In the genomic region with DNA sequence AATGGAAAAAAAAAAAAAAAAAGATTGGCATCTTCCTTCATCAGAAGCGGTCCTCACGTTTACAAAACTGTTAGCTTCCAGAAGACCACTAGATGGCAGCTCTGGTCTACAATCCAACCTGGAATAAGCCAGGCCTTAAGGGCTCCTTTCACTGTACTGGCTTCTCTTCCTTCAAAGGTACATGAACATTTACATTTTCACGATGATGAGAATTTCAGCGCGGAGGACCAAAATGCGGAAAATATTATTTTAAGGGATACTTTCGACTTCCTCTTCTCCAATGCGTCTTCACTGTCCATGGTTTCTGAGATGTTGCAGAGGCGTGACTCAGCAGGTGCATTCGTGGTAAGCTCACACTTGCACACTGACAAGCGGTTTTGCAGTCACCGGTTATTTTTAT, we compare ENCODE assay signal across 9 mouse cellular contexts.
A peak's percentile ranks its signal among the peaks of the same experiment; 100 is the strongest.
DNase-seq lines count a peak whose midpoint lies in the region; ATAC-seq lines count a peak whose summit lies in the region.
"Had no signal": no experiment of that assay in that cellular context is flagged by ENCODE, and none has a peak within 500 bp of the region (broad histone marks: within the 10 kb centered on the region; RNA-seq: fewer than 3 reads in every experiment).

No protein-coding gene starts in this region.

- no peak overlapping the region for H3K9ac ChIP-seq in limb, embryonic 11.5 days (ENCODE audit: low read length)
- no peak overlapping the region for H3K9ac ChIP-seq in forebrain, embryonic 12.5 days
- no peak overlapping the region for H3K9ac ChIP-seq in intestine, embryonic 15.5 days

- no peak overlapping the region for H3K27ac ChIP-seq in limb, embryonic 11.5 days (replicated peaks; ENCODE audit: low read depth, low read length)
- H3K27ac ChIP-seq in limb, embryonic 10.5 days = no peak overlapping the region
- H3K27ac ChIP-seq in forebrain, embryonic 12.5 days = no peak overlapping the region
- H3K27ac ChIP-seq in intestine, embryonic 15.5 days = no peak overlapping the region
- H3K27ac ChIP-seq: macrophage had no signal

- no peak overlapping the region for H3K4me3 ChIP-seq in limb, embryonic 11.5 days (ENCODE audit: low read depth, low read length)
- no peak overlapping the region for H3K4me3 ChIP-seq in limb, embryonic 10.5 days
- no peak overlapping the region for H3K4me3 ChIP-seq in forebrain, embryonic 12.5 days (replicated peaks)
- H3K4me3 ChIP-seq in intestine, embryonic 15.5 days (replicated peaks) = no peak overlapping the region

- H3K4me2 ChIP-seq in limb, embryonic 11.5 days (ENCODE audit: low read depth, severe bottlenecking) = no peak overlapping the region
- no peak overlapping the region for H3K4me2 ChIP-seq in forebrain, embryonic 12.5 days
- no peak overlapping the region for H3K4me2 ChIP-seq in intestine, embryonic 15.5 days (replicated peaks)

- no peaks in the 10 kb centered on the region for H3K27me3 ChIP-seq in limb, embryonic 11.5 days (ENCODE audit: control insufficient read depth, insufficient read depth, low read length)
- no peaks in the 10 kb centered on the region for H3K27me3 ChIP-seq in limb, embryonic 10.5 days (ENCODE audit: low read depth, poor library complexity, severe bottlenecking)
- no peaks in the 10 kb centered on the region for H3K27me3 ChIP-seq in forebrain, embryonic 12.5 days
- no peaks in the 10 kb centered on the region for H3K27me3 ChIP-seq in intestine, embryonic 15.5 days (replicated peaks)

- no peaks in the 10 kb centered on the region for H3K9me3 ChIP-seq in limb, embryonic 11.5 days (ENCODE audit: control insufficient read depth, low read length)
- no peaks in the 10 kb centered on the region for H3K9me3 ChIP-seq in limb, embryonic 10.5 days (replicated peaks)
- H3K9me3 ChIP-seq in forebrain, embryonic 12.5 days = no peaks in the 10 kb centered on the region
- H3K9me3 ChIP-seq in intestine, embryonic 15.5 days = no peaks in the 10 kb centered on the region

- no peak for ATAC-seq in limb, embryonic 11.5 days (ENCODE audit: insufficient number of reproducible peaks, low FRiP score, low TSS enrichment, low read depth)
- peak; percentile 84 for ATAC-seq in forebrain, embryonic 12.5 days (ENCODE audit: low FRiP score)
- ATAC-seq in intestine, embryonic 15.5 days = peak; percentile 62; the same call in 1 of the 2 replicates

- peak; percentile 44 for DNase-seq in limb, embryonic 11.5 days (ENCODE audit: low spot score)
- DNase-seq in limb, embryonic 10.5 days (ENCODE audit: low spot score) = no peak
- DNase-seq in c-Kit-positive CD71-negative TER-119-negative erythroid progenitor cells, embryonic 14.5 days (ENCODE audit: low read depth) = peak; percentile 34
- DNase-seq in left cerebral cortex, postnatal 4 days = peak; percentile 31
- DNase-seq in naive thymus-derived CD4-positive, alpha-beta T cell, adult 2 months (ENCODE audit: low read depth) = peak; percentile 70
- DNase-seq in gastrocnemius, adult 8-10 months (ENCODE audit: low spot score in 2 of 2) = no peak

- no peaks in the 10 kb centered on the region for H3K36me3 ChIP-seq in limb, embryonic 11.5 days (ENCODE audit: control insufficient read depth, insufficient read depth, low read length)
- H3K36me3 ChIP-seq in limb, embryonic 10.5 days = peaks cover 39% of the 10 kb centered on the region
- H3K36me3 ChIP-seq in forebrain, embryonic 12.5 days (replicated peaks) = no peaks in the 10 kb centered on the region
- H3K36me3 ChIP-seq in intestine, embryonic 15.5 days = no peaks in the 10 kb centered on the region

- WGBS in limb, embryonic 11.5 days = 46% methylated on average over 12 of the region's 12 CpGs
- WGBS in limb, embryonic 10.5 days = 44% methylated on average over 12 of the region's 12 CpGs
- WGBS in forebrain, embryonic 12.5 days = 38% methylated on average over 12 of the region's 12 CpGs
- 40% methylated on average over 12 of the region's 12 CpGs for WGBS in intestine, embryonic 15.5 days

- intact Hi-C loops in left cerebral cortex, postnatal 4 days (cut with DNase I) = loop anchor here (5.0 to 10.0 kb wide), 3 partner anchors 163 to 860 kb away; a partner anchor contains a TSS

- H3K4me1 ChIP-seq in limb, embryonic 11.5 days (ENCODE audit: control insufficient read depth, insufficient read depth, low read length) = no peaks in the 10 kb centered on the region
- no peaks in the 10 kb centered on the region for H3K4me1 ChIP-seq in limb, embryonic 10.5 days
- no peaks in the 10 kb centered on the region for H3K4me1 ChIP-seq in forebrain, embryonic 12.5 days
- no peaks in the 10 kb centered on the region for H3K4me1 ChIP-seq in intestine, embryonic 15.5 days (replicated peaks)

Comparison
In these comparisons a context has a peak if more than half of its experiments do, and no peak if none do; other contexts are left out.
1. DNase-seq: peak in limb, embryonic 11.5 days (single experiment), c-Kit-positive CD71-negative TER-119-negative erythroid progenitor cells, embryonic 14.5 days (single experiment), left cerebral cortex, postnatal 4 days (single experiment) and naive thymus-derived CD4-positive, alpha-beta T cell, adult 2 months (single experiment); none in limb, embryonic 10.5 days (single experiment) and gastrocnemius, adult 8-10 months (0 of 2).